Mouse (Mus musculus): Measurements from ENCODE around the gene Syt1. TPM values are rescaled to one million over a fixed set of nuclear protein-coding genes. Genes with fewer than 3 reads are reported as not detected.

Syt1 gene
- total and polyA plus RNA-seq, 3 experiments: 0.31 to 0.50 TPM; not detected in 1

- no peak for TF ChIP-seq EP300 (IDR thresholded peaks at IDR 0.05; ENCODE audit: insufficient read depth, low read depth, low read length)
- no peak for TF ChIP-seq CTCF (IDR thresholded peaks at IDR 0.05)
- no peak for TF ChIP-seq POLR2A (IDR thresholded peaks at IDR 0.05; ENCODE audit: insufficient read depth, low read depth, low read length)
- intact Hi-C loops (cut with DNase I): no loop called here
- 83% methylated on average over 6 of the region's 6 CpGs for WGBS
- H3K4me1 ChIP-seq (ENCODE audit: control insufficient read depth, insufficient read depth, low read length): no peaks in the 10 kb centered on the region
- DNase-seq: no peak
- H3K79me2 ChIP-seq (replicated peaks; ENCODE audit: control insufficient read depth, insufficient read depth, low read length): no peaks in the 10 kb centered on the region
- no peak overlapping the region for H3K27ac ChIP-seq
- no peak overlapping the region for H3K4me3 ChIP-seq
- H3K9ac ChIP-seq (ENCODE audit: low read depth, low read length): no peak overlapping the region
- H3K27me3 ChIP-seq (ENCODE audit: control insufficient read depth, insufficient read depth, low read length): no peaks in the 10 kb centered on the region
- H3K36me3 ChIP-seq (ENCODE audit: control insufficient read depth, insufficient read depth, low read length): no peaks in the 10 kb centered on the region
Observed at GRCm38 (mm10) chr10:108763722-108764121, 247.1 kb downstream of the Syt1 start.

- no peaks in the 10 kb centered on the region for H3K4me1 ChIP-seq (ENCODE audit: control insufficient read depth, insufficient read depth, low read length)
- no peaks in the 10 kb centered on the region for H3K27me3 ChIP-seq (ENCODE audit: control insufficient read depth, insufficient read depth, low read length)
- intact Hi-C loops (cut with DNase I): no loop called here
- no peak overlapping the region for H3K27ac ChIP-seq
- H3K4me3 ChIP-seq: no peak overlapping the region
- no peak for DNase-seq
- no peaks in the 10 kb centered on the region for H3K36me3 ChIP-seq (ENCODE audit: control insufficient read depth, insufficient read depth, low read length)
- H3K79me2 ChIP-seq (replicated peaks; ENCODE audit: control insufficient read depth, insufficient read depth, low read length): no peaks in the 10 kb centered on the region
- 92% methylated on average over 2 of the region's 2 CpGs for WGBS
- TF ChIP-seq POLR2A (IDR thresholded peaks at IDR 0.05; ENCODE audit: insufficient read depth, low read depth, low read length): no peak
- TF ChIP-seq CTCF (IDR thresholded peaks at IDR 0.05): no peak
- TF ChIP-seq EP300 (IDR thresholded peaks at IDR 0.05; ENCODE audit: insufficient read depth, low read depth, low read length): no peak
- H3K9ac ChIP-seq (ENCODE audit: low read depth, low read length): no peak overlapping the region
Observed at GRCm38 (mm10) chr10:108753304-108753703, 257.5 kb downstream of the Syt1 start.

GRCm38 (mm10) chr10:108743759-108744158 is 267.0 kb downstream of the Syt1 start:
- intact Hi-C loops (cut with DNase I): no loop called here
- Histone ChIP-seq H3K4me1 (ENCODE audit: control insufficient read depth, insufficient read depth, low read length) (no peaks in the 10 kb centered on the region), H3K9ac (ENCODE audit: low read depth, low read length) (no peak overlapping the region), H3K27me3 (ENCODE audit: control insufficient read depth, insufficient read depth, low read length) (no peaks in the 10 kb centered on the region), H3K79me2 (replicated peaks; ENCODE audit: control insufficient read depth, insufficient read depth, low read length) (no peaks in the 10 kb centered on the region), H3K4me3 (no peak overlapping the region), H3K27ac (no peak overlapping the region), H3K36me3 (ENCODE audit: control insufficient read depth, insufficient read depth, low read length) (no peaks in the 10 kb centered on the region)
- TF ChIP-seq EP300 (IDR thresholded peaks at IDR 0.05; ENCODE audit: insufficient read depth, low read depth, low read length) (no peak), CTCF (IDR thresholded peaks at IDR 0.05) (no peak), POLR2A (IDR thresholded peaks at IDR 0.05; ENCODE audit: insufficient read depth, low read depth, low read length) (no peak)
- no peak for DNase-seq
- WGBS: 74% methylated on average over 2 of the region's 2 CpGs

GRCm38 (mm10) chr10:108733982-108734381 is 276.8 kb downstream of the Syt1 start:
- TF ChIP-seq CTCF (IDR thresholded peaks at IDR 0.05): peak; percentile 70
- TF ChIP-seq EP300 (IDR thresholded peaks at IDR 0.05; ENCODE audit: insufficient read depth, low read depth, low read length): no peak
- no peaks in the 10 kb centered on the region for H3K79me2 ChIP-seq (replicated peaks; ENCODE audit: control insufficient read depth, insufficient read depth, low read length)
- DNase-seq: no peak
- no peaks in the 10 kb centered on the region for H3K4me1 ChIP-seq (ENCODE audit: control insufficient read depth, insufficient read depth, low read length)
- no peak overlapping the region for H3K9ac ChIP-seq (ENCODE audit: low read depth, low read length)
- H3K4me3 ChIP-seq: no peak overlapping the region
- H3K27me3 ChIP-seq (ENCODE audit: control insufficient read depth, insufficient read depth, low read length): no peaks in the 10 kb centered on the region
- H3K36me3 ChIP-seq (ENCODE audit: control insufficient read depth, insufficient read depth, low read length): no peaks in the 10 kb centered on the region
- 38% methylated on average over 2 of the region's 2 CpGs for WGBS
- H3K27ac ChIP-seq: no peak overlapping the region
- intact Hi-C loops (cut with DNase I): loop anchor here (2.0 to 5.0 kb wide), 2 partner anchors 763 to 928 kb away; no protein-coding TSS in a partner anchor

GRCm38 (mm10) chr10:108728961-108729360 is 281.8 kb downstream of the Syt1 start:
- intact Hi-C loops (cut with DNase I): no loop called here
- Histone ChIP-seq H3K9ac (ENCODE audit: low read depth, low read length) (no peak overlapping the region), H3K27ac (no peak overlapping the region), H3K79me2 (replicated peaks; ENCODE audit: control insufficient read depth, insufficient read depth, low read length) (no peaks in the 10 kb centered on the region), H3K36me3 (ENCODE audit: control insufficient read depth, insufficient read depth, low read length) (no peaks in the 10 kb centered on the region), H3K4me3 (no peak overlapping the region), H3K27me3 (ENCODE audit: control insufficient read depth, insufficient read depth, low read length) (no peaks in the 10 kb centered on the region), H3K4me1 (ENCODE audit: control insufficient read depth, insufficient read depth, low read length) (no peaks in the 10 kb centered on the region)
- TF ChIP-seq CTCF (IDR thresholded peaks at IDR 0.05): no peak
- no peak for TF ChIP-seq POLR2A (IDR thresholded peaks at IDR 0.05; ENCODE audit: insufficient read depth, low read depth, low read length)
- TF ChIP-seq EP300 (IDR thresholded peaks at IDR 0.05; ENCODE audit: insufficient read depth, low read depth, low read length): no peak
- DNase-seq: no peak
- WGBS: 66% methylated on average over 8 of the region's 8 CpGs

- WGBS: 77% methylated on average over 4 of the region's 4 CpGs
- Histone ChIP-seq H3K27me3 (ENCODE audit: control insufficient read depth, insufficient read depth, low read length) (no peaks in the 10 kb centered on the region), H3K79me2 (replicated peaks; ENCODE audit: control insufficient read depth, insufficient read depth, low read length) (no peaks in the 10 kb centered on the region), H3K4me1 (ENCODE audit: control insufficient read depth, insufficient read depth, low read length) (no peaks in the 10 kb centered on the region), H3K4me3 (no peak overlapping the region), H3K27ac (no peak overlapping the region), H3K9ac (ENCODE audit: low read depth, low read length) (no peak overlapping the region), H3K36me3 (ENCODE audit: control insufficient read depth, insufficient read depth, low read length) (no peaks in the 10 kb centered on the region)
- intact Hi-C loops (cut with DNase I): no loop called here
- no peak for TF ChIP-seq EP300 (IDR thresholded peaks at IDR 0.05; ENCODE audit: insufficient read depth, low read depth, low read length)
- TF ChIP-seq POLR2A (IDR thresholded peaks at IDR 0.05; ENCODE audit: insufficient read depth, low read depth, low read length): no peak
- TF ChIP-seq CTCF (IDR thresholded peaks at IDR 0.05): no peak
- DNase-seq: no peak
Observed at GRCm38 (mm10) chr10:108726391-108726790, 284.4 kb downstream of the Syt1 start.
